Mouse (Mus musculus) cerebellum, adult 11-12 months (tissue): ENCODE measurements at regions not wholly inside any gene's neighbourhood (a gene's known extent, or its start where the extent isn't known, plus 50 kb on each side); places are given as distances from the start of the nearest gene placed in this dataset.

Experiments
- DNase-seq: peaks from one replicate; pipeline ENCODE4 v3.0.0; 2022

DNA sequence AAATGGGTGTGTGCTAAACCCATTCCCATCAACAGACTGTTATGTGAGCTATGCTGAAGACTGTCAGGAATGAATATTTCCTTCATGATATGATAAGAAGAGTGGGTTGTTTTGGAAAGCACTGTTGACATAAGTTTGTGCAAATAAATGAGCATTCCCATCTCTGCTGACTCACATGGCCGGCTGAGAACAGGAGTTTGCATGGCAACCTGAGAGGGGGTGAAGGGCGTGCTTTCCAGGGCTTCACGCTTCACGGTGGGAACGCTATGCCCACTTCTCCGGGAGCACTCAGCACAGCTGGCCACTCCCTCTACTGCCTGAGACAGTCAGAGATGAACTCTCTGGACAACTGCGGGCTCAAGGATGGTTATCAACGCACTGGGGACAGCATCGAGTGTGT, 348.9 kb upstream of the Slc24a5 start:
- DNase-seq, result no peak

GRCm38 (mm10) chr2:124719820-124720478, 348.0 kb upstream of the Slc24a5 start:
- no peak for DNase-seq

- DNase-seq, result no peak
These were observed 347.1 kb upstream of the Slc24a5 start for GRCm38 (mm10) chr2:124720593-124721445.

- DNase-seq, result no peak
These were observed 343.8 kb upstream of the Slc24a5 start for GRCm38 (mm10) chr2:124724171-124724570.

DNA sequence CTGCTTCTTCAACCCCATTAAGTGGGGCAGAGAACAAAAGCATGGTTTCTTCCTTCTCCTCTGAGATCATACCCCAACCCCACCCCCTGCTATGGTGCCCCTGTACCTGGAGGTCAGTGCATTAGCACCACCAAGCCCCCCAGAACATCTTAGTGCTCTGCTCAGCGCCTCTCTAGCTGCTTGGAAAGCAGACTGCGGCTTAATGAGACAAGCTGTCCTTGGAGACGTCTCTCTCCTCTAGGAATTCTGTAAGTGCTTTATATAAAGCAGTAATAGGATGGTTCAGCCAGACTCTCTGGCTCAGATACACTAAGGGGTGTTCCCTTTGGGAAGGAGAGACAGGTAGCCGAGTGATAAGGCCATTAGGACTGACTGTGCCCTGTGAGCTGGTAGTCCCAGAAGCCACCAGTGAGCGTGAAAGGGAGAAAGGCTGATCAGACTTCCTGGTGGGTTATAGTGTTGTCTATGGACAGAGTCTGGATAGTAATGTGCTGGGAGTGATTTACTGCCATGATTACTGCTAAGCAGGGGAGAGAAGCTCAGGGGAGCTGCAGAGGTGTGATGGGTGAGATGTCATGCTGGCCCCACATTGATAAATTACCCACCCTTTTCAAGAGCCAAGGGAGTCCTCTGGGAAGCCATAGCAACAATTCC, 343.0 kb upstream of the Slc24a5 start:
- DNase-seq, result no peak

DNA sequence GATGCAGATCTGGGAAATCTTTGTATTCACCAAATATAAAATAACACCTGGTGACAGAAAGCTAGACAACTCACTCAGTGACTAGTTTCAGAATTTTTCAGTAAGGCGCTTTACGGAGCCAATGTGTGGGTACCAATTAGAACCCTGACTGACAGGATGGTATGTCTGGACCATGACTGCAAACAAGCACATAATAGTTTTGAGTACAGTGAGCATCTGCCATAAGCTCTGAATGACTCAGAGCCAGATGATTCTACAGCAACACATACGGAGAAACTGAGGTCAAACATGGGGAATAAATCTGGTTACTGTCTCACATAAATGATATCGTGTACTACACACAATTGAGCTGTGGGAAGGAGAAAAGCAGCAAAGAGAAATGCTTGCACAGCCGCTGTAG, 339.9 kb upstream of the Slc24a5 start:
- DNase-seq, result no peak

DNA sequence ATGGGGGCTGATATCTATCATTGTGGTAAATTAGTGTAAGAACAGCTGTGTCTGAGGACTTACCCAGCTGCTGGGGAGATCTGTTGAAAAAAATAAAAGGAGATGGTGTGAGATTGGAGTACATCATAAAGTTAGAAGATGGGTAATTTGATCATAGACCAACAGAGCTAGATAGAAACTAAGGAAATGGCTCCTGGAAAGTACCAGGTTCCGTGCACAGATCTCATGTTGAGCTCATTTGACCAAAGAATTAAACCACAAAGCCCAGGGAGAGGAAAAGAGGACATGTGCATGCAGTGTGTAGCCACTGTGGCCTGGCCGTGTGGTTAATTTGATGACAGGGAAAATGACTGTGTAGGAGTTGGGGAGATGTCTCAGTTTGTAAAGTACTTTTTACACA, 335.3 kb upstream of the Slc24a5 start:
- no peak for DNase-seq

DNA sequence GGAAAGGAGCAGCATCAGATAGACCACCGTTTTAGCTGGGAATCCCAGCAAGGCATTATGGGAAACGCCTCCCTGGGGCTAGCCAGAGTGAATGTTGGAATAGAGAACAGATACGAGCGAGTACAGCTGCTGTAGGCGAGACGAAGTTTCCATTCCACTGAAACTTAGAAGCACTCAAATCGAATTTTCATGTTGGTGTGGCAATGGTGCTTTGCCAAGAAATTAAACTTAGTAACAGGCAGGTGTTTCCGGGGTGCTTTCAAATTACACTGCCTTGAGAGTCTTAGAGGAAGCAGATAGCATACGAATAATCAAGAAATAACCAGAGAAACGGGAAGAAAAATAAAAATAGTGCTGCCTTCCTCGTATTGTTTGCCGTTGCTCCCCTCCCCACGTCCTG, 327.1 kb upstream of the Slc24a5 start:
- no peak for DNase-seq

DNA sequence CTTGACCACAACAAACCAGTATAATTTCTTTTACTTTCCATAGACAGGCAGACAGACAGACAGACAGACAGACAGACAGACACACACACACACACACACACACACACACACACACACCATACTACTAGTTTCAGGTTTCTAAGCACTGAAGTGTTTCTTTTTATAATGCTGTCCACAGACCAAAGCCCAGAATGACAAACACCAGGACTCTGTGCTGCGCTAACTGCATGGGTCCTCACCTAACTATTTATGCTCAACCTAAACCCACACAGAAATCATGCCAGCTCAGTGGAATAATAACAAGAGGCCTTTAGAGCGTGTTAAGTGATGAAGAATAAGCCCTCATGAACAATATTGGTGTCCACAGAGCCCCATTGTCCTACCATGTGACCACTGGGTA, 325.0 kb upstream of the Slc24a5 start:
- DNase-seq, result no peak

- no peak for DNase-seq
These were observed 322.9 kb upstream of the Slc24a5 start for GRCm38 (mm10) chr2:124745045-124745444.

GRCm38 (mm10) chr2:124747119-124747518, 320.8 kb upstream of the Slc24a5 start:
- no peak for DNase-seq

DNA sequence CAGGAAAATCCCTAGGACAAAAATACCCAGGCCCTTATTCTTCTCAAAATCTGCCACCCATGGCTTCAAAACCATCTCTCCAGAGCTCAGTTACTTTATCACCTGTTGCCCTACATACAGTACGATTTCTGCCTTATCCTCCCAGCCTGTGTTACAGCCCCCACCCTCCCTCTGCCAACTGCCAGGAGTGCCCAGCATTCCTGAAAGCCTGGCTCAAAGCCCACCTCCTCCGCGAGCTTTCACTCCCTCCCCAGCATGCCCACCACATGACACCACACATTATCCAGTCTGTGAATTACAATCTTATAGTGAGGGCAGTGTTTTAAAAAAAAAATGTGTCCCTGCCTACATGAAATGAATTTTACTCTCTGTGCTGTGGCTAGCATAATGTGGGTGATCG, 320.3 kb upstream of the Slc24a5 start:
- DNase-seq, result no peak

- DNase-seq, result no peak
These were observed 316.1 kb upstream of the Slc24a5 start for GRCm38 (mm10) chr2:124751832-124752231.

GRCm38 (mm10) chr2:124753717-124754116, 314.2 kb upstream of the Slc24a5 start:
- no peak for DNase-seq

GRCm38 (mm10) chr2:124755244-124755643, 312.7 kb upstream of the Slc24a5 start:
- no peak for DNase-seq

DNA sequence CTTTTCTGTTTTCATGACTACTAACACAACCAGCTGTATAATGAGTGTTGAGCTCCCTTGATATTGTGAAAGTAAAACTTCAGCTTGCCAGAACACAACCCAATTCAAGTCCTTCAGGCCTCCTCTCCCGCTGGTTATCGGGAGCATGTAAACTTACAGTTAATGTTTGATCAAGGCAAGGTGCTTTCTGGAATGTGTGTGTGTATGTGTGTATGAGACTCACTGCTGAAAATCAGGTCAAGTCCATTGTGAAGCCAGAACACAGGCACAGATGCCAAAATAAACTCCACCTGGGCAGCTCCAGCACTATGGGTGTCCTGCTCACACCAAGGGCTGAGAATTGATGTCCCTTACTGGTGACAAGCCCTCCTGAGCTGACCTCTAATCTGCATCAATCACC, 308.9 kb upstream of the Slc24a5 start:
- DNase-seq, result no peak

DNA sequence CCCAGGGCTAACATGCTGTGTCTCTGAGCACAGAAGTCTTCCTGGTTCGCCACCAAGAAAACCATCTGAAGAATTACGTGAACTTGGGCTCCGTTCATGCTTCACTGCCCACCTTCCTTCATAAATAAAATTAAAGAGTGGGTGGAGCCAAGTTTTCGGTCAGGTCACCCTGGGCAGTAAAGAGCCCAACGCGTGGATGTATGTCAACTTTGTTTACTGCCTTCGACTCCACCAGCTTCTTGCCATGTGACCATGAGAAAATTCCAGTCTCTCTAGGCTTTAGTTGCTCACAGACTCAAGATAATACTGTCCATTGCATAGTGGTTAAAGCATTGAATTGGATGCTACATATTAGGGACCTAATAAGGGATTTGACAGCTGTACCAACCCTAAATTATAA, 304.3 kb upstream of the Slc24a5 start:
- DNase-seq, result no peak

GRCm38 (mm10) chr2:124764186-124764910, 303.6 kb upstream of the Slc24a5 start:
- DNase-seq, result no peak

GRCm38 (mm10) chr2:124769267-124769967, 298.5 kb upstream of the Slc24a5 start:
- DNase-seq, result peak; percentile 24

- no peak for DNase-seq
These were observed 297.9 kb upstream of the Slc24a5 start for GRCm38 (mm10) chr2:124770028-124770427.

- DNase-seq, result no peak
These were observed 295.7 kb upstream of the Slc24a5 start for GRCm38 (mm10) chr2:124772055-124772708.

GRCm38 (mm10) chr2:124775737-124776136, 292.2 kb upstream of the Slc24a5 start:
- peak; percentile 74 for DNase-seq
